Mouse (Mus musculus) intestine, embryonic 16.5 days (tissue): Measurements from ENCODE around the gene Ksr2. TPM values are rescaled to one million over a fixed set of nuclear protein-coding genes. Genes with fewer than 3 reads are reported as not detected.

Experiments used
- ATAC-seq: fragments of 200-750 bp; cut with Nextera tagmentation; 2 replicates; pipeline ENCODE4 v1.8.0; 2017; ENCODE audit warnings: moderate TSS enrichment, moderate library complexity
- H3K27ac ChIP-seq: fragments of 300-500 bp; sonication (generic); 2 replicates; pipeline ENCODE4 v1.5.1; 2014; ENCODE audit warnings: mild to moderate bottlenecking, low read length
- H3K27me3 ChIP-seq: fragments of 300-500 bp; sonication (generic); replicated peaks from 2 replicates; pipeline ENCODE4 v1.6.1; 2014; ENCODE audit warnings: low read length, control low read depth, mixed read lengths; ENCODE audit not compliant: control insufficient read depth, insufficient read depth
- H3K36me3 ChIP-seq: fragments of 300-500 bp; sonication (generic); 2 replicates; pipeline ENCODE4 v1.6.1; 2014; ENCODE audit warnings: low read length, control low read depth; ENCODE audit not compliant: control insufficient read depth, insufficient read depth
- H3K4me1 ChIP-seq: fragments of 300-500 bp; sonication (generic); 2 replicates; pipeline ENCODE4 v1.6.1; 2014; ENCODE audit warnings: low read length, control low read depth, mixed read lengths; ENCODE audit not compliant: control insufficient read depth, insufficient read depth
- H3K4me2 ChIP-seq: fragments of 300-500 bp; sonication (generic); 2 replicates; pipeline ENCODE4 v1.6.1; 2014; ENCODE audit warnings: low read depth, low read length, control low read depth
- H3K4me3 ChIP-seq: fragments of 300-500 bp; sonication (generic); 2 replicates; pipeline ENCODE4 v1.5.1; 2014; ENCODE audit warnings: mild to moderate bottlenecking, low read length
- H3K9ac ChIP-seq: fragments of 300-500 bp; sonication (generic); 2 replicates; pipeline ENCODE4 v1.6.1; 2014; ENCODE audit warnings: low read depth, low read length
- H3K9me3 ChIP-seq: fragments of 300-500 bp; sonication (generic); 2 replicates; pipeline ENCODE4 v1.6.1; 2016; ENCODE audit warnings: low read length, control low read depth; ENCODE audit not compliant: control insufficient read depth
- WGBS: fragments of 180-500 bp; shearing (Covaris S2); extraction: QIAGEN DNeasy Blood & Tissue Kit; methylation state at CpG from one replicate; pipeline ENCODE4 v1.1.7; 2014; 5-methylcytosine and 5-hydroxymethylcytosine counted together
- polyA plus RNA-seq: library from polyadenylated mRNA; unstranded; fragments of >200 nt; fragmentation: Nextera tagmentation; extraction: Ambion mirVana; gene quantifications from 2 replicates; pipeline ENCODE4 v1.2.1, GENCODE M21; 2015

Gene Ksr2
- polyA plus RNA-seq, 1 experiment from 2014 or later, result 0.20 TPM

DNA sequence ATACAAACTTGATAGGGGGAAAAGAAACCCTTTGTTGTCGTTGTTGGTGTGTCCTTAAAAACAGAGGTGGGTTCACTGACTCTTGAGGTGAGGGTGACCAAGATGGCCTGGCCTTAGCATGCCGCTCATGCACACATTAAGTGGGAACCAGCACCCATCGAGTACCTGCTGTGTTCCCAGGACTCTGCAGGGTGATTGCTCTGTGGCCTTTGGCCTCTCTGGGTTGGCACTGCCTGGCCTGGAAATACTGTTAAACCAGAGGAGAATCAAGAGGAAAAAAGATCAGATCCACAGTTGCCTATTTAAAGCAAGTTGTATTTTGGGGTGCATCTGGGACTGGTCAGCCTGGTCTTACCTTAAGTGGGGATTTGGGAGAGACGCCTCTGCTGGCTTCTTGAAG lies 107.9 kb downstream of the Ksr2 start:
- H3K4me2 ChIP-seq, result no peak overlapping the region
- ATAC-seq, result no peak
- no peaks in the 10 kb centered on the region for H3K36me3 ChIP-seq
- H3K27ac ChIP-seq, result no peak overlapping the region
- 86% methylated on average over 4 of the region's 4 CpGs for WGBS
- H3K4me1 ChIP-seq, result no peaks in the 10 kb centered on the region
- H3K4me3 ChIP-seq, result no peak overlapping the region
- H3K9ac ChIP-seq, result no peak overlapping the region
- H3K9me3 ChIP-seq, result no peaks in the 10 kb centered on the region
- H3K27me3 ChIP-seq, result no peaks in the 10 kb centered on the region

DNA sequence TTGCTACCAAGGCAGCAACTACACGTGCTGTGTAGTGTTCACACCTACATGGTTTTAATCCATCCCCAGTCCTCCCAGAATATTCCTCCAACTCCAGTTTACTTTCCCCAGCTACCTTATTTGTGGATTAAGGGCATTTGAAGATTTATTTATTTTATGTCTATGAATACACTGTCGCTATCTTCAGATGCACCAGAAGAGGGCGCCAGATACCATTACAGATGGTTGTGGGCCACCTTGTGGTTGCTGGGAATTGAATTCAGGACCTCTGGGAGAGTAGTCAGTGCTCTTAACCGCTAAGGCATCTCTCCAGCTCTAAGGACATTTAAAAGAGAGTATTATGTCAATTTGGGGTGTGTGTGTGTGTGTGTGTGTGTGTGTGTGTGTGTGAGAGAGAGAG lies 108.7 kb downstream of the Ksr2 start:
- Histone ChIP-seq H3K4me1 (no peaks in the 10 kb centered on the region), H3K27ac (no peak overlapping the region), H3K4me3 (no peak overlapping the region), H3K27me3 (no peaks in the 10 kb centered on the region), H3K4me2 (no peak overlapping the region), H3K9me3 (no peaks in the 10 kb centered on the region), H3K9ac (no peak overlapping the region), H3K36me3 (no peaks in the 10 kb centered on the region)
- ATAC-seq, result no peak
- WGBS, result 68% methylated on average over 4 of the region's 4 CpGs

DNA sequence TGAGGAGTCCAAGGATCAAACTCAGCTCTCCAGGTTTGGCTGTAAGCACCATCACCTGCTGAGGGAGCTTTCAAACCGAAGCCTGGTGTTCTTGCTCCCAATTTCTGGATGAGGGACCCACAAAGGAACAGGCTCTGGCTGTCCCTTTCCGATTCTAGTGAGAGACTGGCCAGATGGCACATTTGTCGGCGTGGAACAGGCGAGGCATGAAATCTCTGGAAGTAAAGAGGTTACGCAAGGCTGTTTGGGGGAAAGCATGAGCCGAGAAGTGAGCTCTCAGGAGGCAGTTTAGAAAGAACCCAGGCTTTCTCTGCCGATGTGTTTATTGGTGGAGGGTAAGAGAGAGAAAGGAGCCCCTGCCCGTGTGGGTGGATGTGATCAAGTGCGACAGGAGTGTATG lies 109.2 kb downstream of the Ksr2 start:
- H3K4me2 ChIP-seq, result no peak overlapping the region
- no peaks in the 10 kb centered on the region for H3K9me3 ChIP-seq
- H3K27ac ChIP-seq, result no peak overlapping the region
- ATAC-seq, result no peak
- no peak overlapping the region for H3K9ac ChIP-seq
- 72% methylated on average over 10 of the region's 10 CpGs for WGBS
- H3K4me1 ChIP-seq, result no peaks in the 10 kb centered on the region
- no peaks in the 10 kb centered on the region for H3K27me3 ChIP-seq
- H3K4me3 ChIP-seq, result no peak overlapping the region
- no peaks in the 10 kb centered on the region for H3K36me3 ChIP-seq

DNA sequence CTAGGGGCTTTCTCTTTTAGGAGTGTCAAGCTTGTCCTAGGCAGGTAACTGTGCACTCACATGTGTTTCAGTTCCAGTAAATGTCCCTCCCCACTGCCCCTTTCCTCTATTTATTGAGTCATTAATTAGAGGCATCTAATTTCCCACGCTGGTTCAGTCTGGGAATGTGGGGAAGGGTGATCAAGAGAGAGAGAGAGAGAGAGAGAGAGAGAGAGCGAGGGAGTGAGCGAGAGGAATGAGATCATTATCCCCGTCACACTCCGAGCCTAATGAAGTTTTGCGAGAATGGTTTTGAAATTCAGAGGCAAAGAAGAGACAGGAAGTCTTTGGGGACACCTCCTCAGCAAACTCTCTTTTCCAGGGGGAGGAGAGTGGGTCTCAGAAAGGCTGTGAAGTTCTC lies 117.2 kb downstream of the Ksr2 start:
- no peak overlapping the region for H3K9ac ChIP-seq
- no peaks in the 10 kb centered on the region for H3K36me3 ChIP-seq
- no peaks in the 10 kb centered on the region for H3K9me3 ChIP-seq
- H3K4me1 ChIP-seq, result no peaks in the 10 kb centered on the region
- no peak overlapping the region for H3K4me2 ChIP-seq
- H3K27me3 ChIP-seq, result no peaks in the 10 kb centered on the region
- no peak for ATAC-seq
- no peak overlapping the region for H3K4me3 ChIP-seq
- 69% methylated on average over 6 of the region's 6 CpGs for WGBS
- no peak overlapping the region for H3K27ac ChIP-seq

DNA sequence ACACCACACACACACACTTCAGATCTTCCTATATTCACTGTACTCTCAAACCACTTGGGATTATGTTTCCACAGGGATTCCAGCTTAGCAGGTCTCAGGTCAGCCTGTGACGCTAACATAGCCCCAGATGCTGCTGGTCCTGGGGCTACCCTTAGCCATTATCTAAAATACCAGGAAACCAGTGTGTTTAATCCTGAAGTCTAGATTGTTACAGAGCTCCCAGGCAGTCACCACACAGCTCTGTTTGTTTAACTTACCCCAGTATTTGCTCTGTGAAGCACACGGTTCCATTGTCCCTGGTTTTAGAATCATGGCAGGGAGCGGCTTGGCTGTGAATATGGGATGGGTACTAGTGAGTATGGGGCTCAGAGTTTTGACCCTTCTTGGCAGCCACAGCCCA lies 125.4 kb downstream of the Ksr2 start:
- no peak for ATAC-seq
- 57% methylated on average over 3 of the region's 3 CpGs for WGBS

DNA sequence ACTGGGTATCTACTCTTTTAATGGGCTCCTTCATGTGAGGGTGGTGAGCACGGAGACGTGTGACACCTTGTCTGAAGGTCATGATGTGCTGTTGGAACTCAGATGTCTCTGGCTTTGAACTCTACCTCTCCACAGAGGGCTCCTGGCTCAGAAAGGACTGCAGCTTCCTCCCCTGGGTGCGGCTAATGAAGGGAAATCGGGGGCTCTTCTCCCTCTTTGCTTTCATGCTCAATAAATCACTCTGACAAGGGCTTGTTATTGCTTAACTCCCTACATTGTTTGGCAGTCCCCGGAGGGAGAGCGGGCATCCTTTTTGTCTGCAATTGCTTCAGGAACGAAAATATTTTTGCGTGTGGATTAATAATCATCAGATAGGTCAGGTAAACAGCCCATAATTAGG lies 127.9 kb downstream of the Ksr2 start:
- WGBS, result 23% methylated on average over 8 of the region's 8 CpGs
- no peaks in the 10 kb centered on the region for H3K36me3 ChIP-seq
- no peak overlapping the region for H3K9ac ChIP-seq
- no peaks in the 10 kb centered on the region for H3K4me1 ChIP-seq
- H3K4me3 ChIP-seq, result no peak overlapping the region
- no peak for ATAC-seq
- H3K27ac ChIP-seq, result no peak overlapping the region
- no peaks in the 10 kb centered on the region for H3K9me3 ChIP-seq
- H3K27me3 ChIP-seq, result no peaks in the 10 kb centered on the region
- no peak overlapping the region for H3K4me2 ChIP-seq

More for the DNA sequence above, 125.4 kb downstream of the Ksr2 start:
- Histone ChIP-seq H3K4me3 (no peak overlapping the region), H3K9me3 (no peaks in the 10 kb centered on the region), H3K36me3 (no peaks in the 10 kb centered on the region), H3K9ac (no peak overlapping the region), H3K27me3 (no peaks in the 10 kb centered on the region), H3K4me2 (no peak overlapping the region), H3K4me1 (no peaks in the 10 kb centered on the region), H3K27ac (no peak overlapping the region)

DNA sequence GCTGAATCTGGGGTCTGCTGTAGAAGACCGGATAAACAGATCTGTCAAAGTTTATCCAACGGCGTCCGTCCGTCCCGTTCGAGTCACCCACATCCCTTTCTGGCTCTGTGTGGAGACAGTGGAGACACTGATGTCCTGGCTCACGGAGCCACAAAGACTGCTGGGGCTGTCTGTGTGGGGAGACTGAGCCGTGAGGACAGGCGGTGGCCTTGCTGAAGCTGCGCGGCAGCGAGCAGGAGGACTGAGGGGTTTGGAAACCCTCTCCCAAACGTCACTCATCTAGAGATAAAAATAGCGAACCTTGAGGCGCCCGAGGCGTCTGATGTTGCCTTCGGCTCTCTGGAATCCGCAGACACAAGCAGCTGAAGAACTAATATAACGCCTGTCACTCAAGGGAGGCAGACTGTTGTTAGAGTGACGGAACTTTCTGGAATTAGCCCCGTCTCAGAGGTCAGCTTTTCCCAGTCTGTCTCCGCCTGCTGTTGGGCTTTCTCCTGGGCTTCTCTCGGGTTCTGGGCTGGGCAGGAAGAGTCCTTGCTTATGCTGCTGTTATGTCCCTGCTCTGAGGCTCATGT lies 133.0 kb downstream of the Ksr2 start:
- Histone ChIP-seq H3K4me1 (no peaks in the 10 kb centered on the region), H3K27me3 (no peaks in the 10 kb centered on the region), H3K9ac (no peak overlapping the region), H3K9me3 (no peaks in the 10 kb centered on the region), H3K4me3 (no peak overlapping the region), H3K4me2 (no peak overlapping the region), H3K27ac (no peak overlapping the region), H3K36me3 (no peaks in the 10 kb centered on the region)
- ATAC-seq, result no peak
- 65% methylated on average over 25 of the region's 25 CpGs for WGBS

DNA sequence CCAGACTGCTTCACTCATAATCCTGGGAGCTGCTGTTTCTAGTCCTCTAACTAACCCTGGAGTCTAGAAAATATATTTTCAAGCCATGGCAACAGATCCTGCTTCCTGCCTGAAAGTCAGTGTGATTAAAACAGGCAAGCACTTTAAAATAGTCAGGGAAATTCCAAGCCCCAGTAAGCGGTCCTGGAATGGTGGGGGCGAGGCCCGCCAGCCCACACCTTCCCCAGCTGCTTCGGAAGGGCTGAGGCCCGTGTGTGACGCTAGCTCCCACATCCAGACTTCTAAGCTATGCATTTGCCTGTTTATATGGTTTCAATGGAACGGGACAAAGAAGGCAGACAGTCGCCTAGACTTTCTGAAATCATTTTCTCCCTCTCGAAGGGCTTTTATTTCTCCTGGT lies 137.2 kb downstream of the Ksr2 start:
- no peak overlapping the region for H3K27ac ChIP-seq
- H3K36me3 ChIP-seq, result no peaks in the 10 kb centered on the region
- WGBS, result 37% methylated on average over 9 of the region's 9 CpGs
- no peak overlapping the region for H3K4me3 ChIP-seq
- no peak for ATAC-seq
- no peaks in the 10 kb centered on the region for H3K9me3 ChIP-seq
- H3K27me3 ChIP-seq, result no peaks in the 10 kb centered on the region
- no peak overlapping the region for H3K9ac ChIP-seq
- H3K4me1 ChIP-seq, result no peaks in the 10 kb centered on the region
- H3K4me2 ChIP-seq, result no peak overlapping the region

DNA sequence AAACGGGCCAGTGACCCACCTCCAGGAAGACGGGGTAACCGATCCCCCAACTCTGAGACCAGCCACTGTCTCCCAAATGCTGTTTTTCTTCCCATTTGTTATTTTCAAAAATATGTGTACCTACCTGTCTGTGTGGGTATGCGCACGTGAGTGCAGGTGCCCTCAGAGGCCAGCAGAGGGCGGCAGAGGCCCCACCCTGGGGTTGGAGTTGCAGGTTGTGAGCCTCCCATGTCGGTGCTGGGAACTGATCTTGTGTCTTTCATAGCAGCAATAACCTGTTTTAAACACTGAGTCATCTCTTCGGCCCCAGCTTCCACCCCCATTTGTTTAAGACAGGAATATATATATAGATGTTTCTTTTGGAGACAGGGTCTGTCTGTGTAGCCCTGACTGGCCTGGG lies 138.3 kb downstream of the Ksr2 start:
- 92% methylated on average over 8 of the region's 8 CpGs for WGBS
- ATAC-seq, result no peak
- no peak overlapping the region for H3K4me2 ChIP-seq
- no peaks in the 10 kb centered on the region for H3K9me3 ChIP-seq
- no peaks in the 10 kb centered on the region for H3K27me3 ChIP-seq
- H3K36me3 ChIP-seq, result no peaks in the 10 kb centered on the region
- H3K4me3 ChIP-seq, result no peak overlapping the region
- H3K9ac ChIP-seq, result no peak overlapping the region
- no peak overlapping the region for H3K27ac ChIP-seq
- H3K4me1 ChIP-seq, result no peaks in the 10 kb centered on the region

DNA sequence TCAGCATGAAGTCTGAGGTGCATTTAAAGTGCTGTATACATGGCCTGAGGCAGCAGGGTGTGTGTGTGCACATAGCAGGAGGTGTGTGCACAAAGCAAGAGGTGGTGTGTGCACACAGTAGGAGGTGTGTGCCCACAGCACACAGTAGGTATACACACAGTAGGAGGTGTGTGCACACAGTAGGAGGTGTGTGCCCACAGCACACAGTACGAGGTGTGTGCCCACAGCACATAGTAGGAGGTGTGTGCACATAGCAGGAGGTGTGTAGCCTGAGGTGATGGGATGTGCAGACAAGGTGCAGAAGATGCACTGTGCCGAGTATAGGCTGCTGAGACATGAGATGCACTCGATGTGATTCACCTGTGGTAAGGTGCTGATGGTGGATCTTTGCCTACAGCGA lies 140.7 kb downstream of the Ksr2 start:
- 79% methylated on average over 4 of the region's 4 CpGs for WGBS
- ATAC-seq, result no peak

More for the DNA sequence above, 140.7 kb downstream of the Ksr2 start:
- H3K36me3 ChIP-seq, result no peaks in the 10 kb centered on the region
- no peak overlapping the region for H3K9ac ChIP-seq
- no peak overlapping the region for H3K4me2 ChIP-seq
- no peaks in the 10 kb centered on the region for H3K9me3 ChIP-seq
- H3K27me3 ChIP-seq, result no peaks in the 10 kb centered on the region
- H3K27ac ChIP-seq, result no peak overlapping the region
- no peak overlapping the region for H3K4me3 ChIP-seq
- no peaks in the 10 kb centered on the region for H3K4me1 ChIP-seq
